In the genomic region with DNA sequence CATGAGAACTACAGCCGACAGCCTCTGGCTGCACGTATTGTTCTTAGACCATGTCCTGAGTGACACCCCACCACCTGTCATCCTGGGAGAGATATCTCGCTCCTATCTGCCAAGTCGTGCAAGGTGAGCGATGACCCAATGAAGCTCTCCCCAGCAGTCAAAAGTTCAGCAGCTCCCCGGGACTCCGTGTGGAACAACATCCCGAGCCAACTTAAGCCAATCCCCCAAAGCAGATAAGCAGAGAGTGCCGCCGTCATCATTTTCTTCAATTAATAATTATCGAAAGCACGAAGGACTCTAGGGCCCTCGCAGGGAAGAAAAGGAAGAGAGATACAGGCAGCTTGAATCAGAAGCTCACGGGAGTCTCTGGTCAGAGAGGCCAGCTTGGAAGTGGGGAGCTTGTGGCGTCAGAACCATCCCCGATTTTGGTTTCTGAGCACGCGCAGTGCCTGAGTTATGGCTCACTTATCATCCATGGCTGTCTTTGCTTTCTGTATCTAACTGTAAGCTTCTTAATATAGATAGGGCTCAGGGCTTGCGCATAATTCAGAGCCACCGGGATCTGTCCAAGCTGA, we compare ENCODE assay signal across 12 mouse cellular contexts. TPM values are rescaled to one million over a fixed set of nuclear protein-coding genes. Genes with fewer than 3 reads are reported as not detected.
A peak's percentile ranks its signal among the peaks of the same experiment; 100 is the strongest.
DNase-seq lines count a peak whose midpoint lies in the region; ATAC-seq and TF ChIP-seq lines count a peak whose summit lies in the region.
"Had no signal": no experiment of that assay in that cellular context is flagged by ENCODE, and none has a peak within 500 bp of the region (broad histone marks: within the 10 kb centered on the region; RNA-seq: fewer than 3 reads in every experiment).

No protein-coding gene starts in this region.

- 56% methylated on average over 20 of the region's 20 CpGs for WGBS in heart, embryonic 13.5 days
- WGBS in heart, embryonic 11.5 days (ENCODE audit: insufficient replicate concordance): 70% methylated on average over 20 of the region's 20 CpGs
- 85% methylated on average over 20 of the region's 20 CpGs for WGBS in midbrain, embryonic 13.5 days
- WGBS in midbrain, postnatal 0 days: 70% methylated on average over 20 of the region's 20 CpGs
- WGBS in stomach, postnatal 0 days: 68% methylated on average over 20 of the region's 20 CpGs

- H3K9ac ChIP-seq in heart, embryonic 13.5 days: no peak overlapping the region
- H3K9ac ChIP-seq in heart, embryonic 11.5 days (ENCODE audit: low read depth, low read length): no peak overlapping the region
- H3K9ac ChIP-seq in midbrain, embryonic 13.5 days (replicated peaks): no peak overlapping the region
- no peak overlapping the region for H3K9ac ChIP-seq in midbrain, postnatal 0 days (replicated peaks; ENCODE audit: low read length, poor library complexity, severe bottlenecking)
- no peak overlapping the region for H3K9ac ChIP-seq in stomach, postnatal 0 days (ENCODE audit: low read length)
- H3K9ac ChIP-seq: heart, embryonic 12.5 days had no signal

- no peak overlapping the region for H3K27ac ChIP-seq in heart, embryonic 13.5 days (replicated peaks)
- no peak overlapping the region for H3K27ac ChIP-seq in heart, embryonic 11.5 days (ENCODE audit: low read depth, low read length)
- H3K27ac ChIP-seq in midbrain, embryonic 13.5 days: 0 out of 2 replicates have a peak overlapping the region, but pooled peaks have one; percentile 32
- H3K27ac ChIP-seq in midbrain, postnatal 0 days (ENCODE audit: low read depth, low read length): no peak overlapping the region
- no peak overlapping the region for H3K27ac ChIP-seq in stomach, postnatal 0 days (replicated peaks)
- H3K27ac ChIP-seq: left cerebral cortex, adult 2 months had no signal

- no peak overlapping the region for H3K4me3 ChIP-seq in heart, embryonic 13.5 days
- no peak overlapping the region for H3K4me3 ChIP-seq in heart, embryonic 11.5 days (ENCODE audit: low read depth, low read length)
- H3K4me3 ChIP-seq in midbrain, embryonic 13.5 days (replicated peaks): no peak overlapping the region
- no peak overlapping the region for H3K4me3 ChIP-seq in midbrain, postnatal 0 days (ENCODE audit: low read depth, low read length)
- no peak overlapping the region for H3K4me3 ChIP-seq in stomach, postnatal 0 days (ENCODE audit: low read depth, low read length)
- H3K4me3 ChIP-seq: heart, embryonic 12.5 days; left cerebral cortex, adult 2 months had no signal

- ATAC-seq in heart, embryonic 13.5 days (ENCODE audit: extremely low read depth, insufficient number of reproducible peaks, low FRiP score, low TSS enrichment): no peak
- no peak for ATAC-seq in heart, embryonic 11.5 days (replicated peaks; ENCODE audit: insufficient number of reproducible peaks, low FRiP score, low TSS enrichment)
- ATAC-seq in midbrain, embryonic 13.5 days: no peak
- ATAC-seq in midbrain, postnatal 0 days (ENCODE audit: low FRiP score): no peak
- ATAC-seq in stomach, postnatal 0 days (ENCODE audit: low FRiP score, low TSS enrichment): 0 out of 2 replicates have a peak, but pooled peaks have one; percentile 37

- H3K36me3 ChIP-seq in heart, embryonic 13.5 days: peaks cover 31% of the 10 kb centered on the region
- no peaks in the 10 kb centered on the region for H3K36me3 ChIP-seq in heart, embryonic 11.5 days (ENCODE audit: control insufficient read depth, insufficient read depth, low read length)
- no peaks in the 10 kb centered on the region for H3K36me3 ChIP-seq in midbrain, embryonic 13.5 days
- 0 out of 2 replicates have a peak, but pooled peaks cover 2% of the 10 kb centered on the region for H3K36me3 ChIP-seq in midbrain, postnatal 0 days (ENCODE audit: insufficient read depth, low read length)
- peaks cover 3% of the 10 kb centered on the region; the same call in 1 of the 2 replicates for H3K36me3 ChIP-seq in stomach, postnatal 0 days (ENCODE audit: control insufficient read depth, insufficient read depth, low read length)

- H3K4me2 ChIP-seq in heart, embryonic 13.5 days: 0 out of 2 replicates have a peak overlapping the region, but pooled peaks have one; percentile 12
- no peak overlapping the region for H3K4me2 ChIP-seq in heart, embryonic 11.5 days
- no peak overlapping the region for H3K4me2 ChIP-seq in midbrain, embryonic 13.5 days (replicated peaks)
- H3K4me2 ChIP-seq in midbrain, postnatal 0 days (ENCODE audit: low read depth, low read length, poor library complexity, severe bottlenecking): no peak overlapping the region
- no peak overlapping the region for H3K4me2 ChIP-seq in stomach, postnatal 0 days (replicated peaks; ENCODE audit: low read depth)
- H3K4me2 ChIP-seq: heart, embryonic 12.5 days had no signal

- TF ChIP-seq EP300 in stomach, postnatal 0 days (optimal IDR thresholded peaks at IDR 0.05): no peak

- no peaks in the 10 kb centered on the region for H3K27me3 ChIP-seq in heart, embryonic 13.5 days (replicated peaks)
- no peaks in the 10 kb centered on the region for H3K27me3 ChIP-seq in heart, embryonic 11.5 days (ENCODE audit: control insufficient read depth, insufficient read depth, low read length)
- 0 out of 2 replicates have a peak, but pooled peaks cover 2% of the 10 kb centered on the region for H3K27me3 ChIP-seq in midbrain, embryonic 13.5 days
- no peaks in the 10 kb centered on the region for H3K27me3 ChIP-seq in midbrain, postnatal 0 days (ENCODE audit: insufficient read depth, low read length)
- H3K27me3 ChIP-seq in stomach, postnatal 0 days (ENCODE audit: control insufficient read depth, insufficient read depth, low read length): no peaks in the 10 kb centered on the region
- H3K27me3 ChIP-seq: heart, embryonic 12.5 days had no signal

- H3K4me1 ChIP-seq in heart, embryonic 13.5 days: peaks cover 21% of the 10 kb centered on the region
- 0 out of 2 replicates have a peak, but pooled peaks cover 5% of the 10 kb centered on the region for H3K4me1 ChIP-seq in heart, embryonic 11.5 days (ENCODE audit: control insufficient read depth, insufficient read depth, low read length)
- H3K4me1 ChIP-seq in midbrain, embryonic 13.5 days (replicated peaks): peaks cover 14% of the 10 kb centered on the region
- no peaks in the 10 kb centered on the region for H3K4me1 ChIP-seq in midbrain, postnatal 0 days (ENCODE audit: insufficient read depth, low read length)
- H3K4me1 ChIP-seq in stomach, postnatal 0 days (replicated peaks; ENCODE audit: control insufficient read depth, insufficient read depth): 0 out of 2 replicates have a peak, but pooled peaks cover 2% of the 10 kb centered on the region

- TF ChIP-seq CTCF in midbrain, postnatal 0 days (IDR thresholded peaks at IDR 0.05): no peak
- no peak for TF ChIP-seq CTCF in stomach, postnatal 0 days (IDR thresholded peaks at IDR 0.05; ENCODE audit: low read depth)

- DNase-seq in midbrain, postnatal 0 days (ENCODE audit: low spot score): no peak
- DNase-seq in kidney, postnatal 10 days: peak; percentile 44
- DNase-seq in stomach, postnatal 0 days (ENCODE audit: low spot score): no peak
- DNase-seq in embryo, embryonic 10 days (ENCODE audit: low spot score): no peak
- DNase-seq in right cerebral cortex, postnatal 4 days: no peak
- DNase-seq: adrenal gland, adult 2 months; B cell, adult 2 months had no signal

- H3K9me3 ChIP-seq in heart, embryonic 13.5 days: no peaks in the 10 kb centered on the region
- no peaks in the 10 kb centered on the region for H3K9me3 ChIP-seq in heart, embryonic 11.5 days (replicated peaks; ENCODE audit: control insufficient read depth, low read length)
- no peaks in the 10 kb centered on the region for H3K9me3 ChIP-seq in midbrain, embryonic 13.5 days
- H3K9me3 ChIP-seq in midbrain, postnatal 0 days (ENCODE audit: low read length): no peaks in the 10 kb centered on the region
- H3K9me3 ChIP-seq in stomach, postnatal 0 days (ENCODE audit: control insufficient read depth, low read length): no peaks in the 10 kb centered on the region
- H3K9me3 ChIP-seq: heart, embryonic 12.5 days had no signal

RNA-seq across cellular contexts. Expression of a gene that starts 13.7 kb away (rescaled TPM):
- 5.8 and 7.2 TPM in 2 replicates for polyA plus RNA-seq in heart, embryonic 13.5 days (2015; fragmentation: Nextera tagmentation; extraction: Ambion mirVana)
- 3.4 and 6.4 TPM in 2 replicates for polyA plus RNA-seq in heart, embryonic 11.5 days (2014; fragmentation: Nextera tagmentation; extraction: Ambion mirVana)
- 6.3 and 7.1 TPM in 2 replicates for polyA plus RNA-seq in midbrain, embryonic 13.5 days (2015; fragmentation: Nextera tagmentation; extraction: Ambion mirVana)
- 26.6 and 31.4 TPM in 2 replicates for total RNA-seq in midbrain, postnatal 0 days (2014; rRNA removed)
- 9.3 and 12.0 TPM in 2 replicates for polyA plus RNA-seq in midbrain, postnatal 0 days (2015; fragmentation: Nextera tagmentation; extraction: Ambion mirVana)
- polyA plus RNA-seq in stomach, postnatal 0 days (2015; fragmentation: Nextera tagmentation; extraction: Ambion mirVana): 7.0 TPM in 2 replicates
